In genomic region chr8:85084633-85085032, GRCm38 (mm10) we compare ENCODE assay signal across 14 mouse cellular contexts. TPM values are rescaled to one million over a fixed set of nuclear protein-coding genes. Genes with fewer than 3 reads are reported as not detected.
A peak's percentile ranks its signal among the peaks of the same experiment; 100 is the strongest.
DNase-seq lines count a peak whose midpoint lies in the region; ATAC-seq and TF ChIP-seq lines count a peak whose summit lies in the region.
"Had no signal": no experiment of that assay in that cellular context is flagged by ENCODE, and none has a peak within 500 bp of the region (broad histone marks: within the 10 kb centered on the region; RNA-seq: fewer than 3 reads in every experiment).

No protein-coding gene starts in this region.

- peaks cover 30% of the 10 kb centered on the region for H3K4me1 ChIP-seq in heart, embryonic 13.5 days
- peaks cover 25% of the 10 kb centered on the region; the same call in 1 of the 2 replicates for H3K4me1 ChIP-seq in spleen, adult 2 months (ENCODE audit: control insufficient read depth, insufficient read depth, insufficient read length)
- H3K4me1 ChIP-seq in liver, embryonic 15.5 days (replicated peaks) = peaks cover 53% of the 10 kb centered on the region
- H3K4me1 ChIP-seq in small intestine, adult 2 months (ENCODE audit: control insufficient read depth, insufficient read depth, insufficient read length, low read length) = peaks cover 12% of the 10 kb centered on the region

- no peak overlapping the region for H3K4me3 ChIP-seq in heart, embryonic 13.5 days
- H3K4me3 ChIP-seq in spleen, adult 2 months (ENCODE audit: extremely low read depth, insufficient read depth, insufficient read length) = peak overlapping the region; percentile 75
- peak overlapping the region; percentile 73 for H3K4me3 ChIP-seq in liver, embryonic 15.5 days (replicated peaks)
- H3K4me3 ChIP-seq in small intestine, adult 2 months (ENCODE audit: low read depth, low read length) = no peak overlapping the region
- H3K4me3 ChIP-seq: hindbrain, embryonic 15.5 days had no signal

- H3K27me3 ChIP-seq in heart, embryonic 13.5 days (replicated peaks) = no peaks in the 10 kb centered on the region
- H3K27me3 ChIP-seq in spleen, adult 2 months (ENCODE audit: control insufficient read depth, insufficient read depth, low read length) = no peaks in the 10 kb centered on the region
- H3K27me3 ChIP-seq in liver, embryonic 15.5 days = no peaks in the 10 kb centered on the region
- no peaks in the 10 kb centered on the region for H3K27me3 ChIP-seq in small intestine, adult 2 months (ENCODE audit: control insufficient read depth, insufficient read depth, low read length)
- H3K27me3 ChIP-seq: hindbrain, embryonic 15.5 days; lung, embryonic 15.5 days had no signal

- H3K36me3 ChIP-seq in heart, embryonic 13.5 days = peaks cover 40% of the 10 kb centered on the region
- H3K36me3 ChIP-seq in spleen, adult 2 months (ENCODE audit: control insufficient read depth, insufficient read depth, low read length) = peaks cover 23% of the 10 kb centered on the region
- peaks cover 41% of the 10 kb centered on the region for H3K36me3 ChIP-seq in liver, embryonic 15.5 days (replicated peaks)
- H3K36me3 ChIP-seq in small intestine, adult 2 months (ENCODE audit: control insufficient read depth, insufficient read depth, low read length) = peaks cover 28% of the 10 kb centered on the region

- no peak for TF ChIP-seq POLR2A in spleen, adult 2 months (IDR thresholded peaks at IDR 0.05; ENCODE audit: low read depth, low read length)
- TF ChIP-seq POLR2A in small intestine, adult 2 months (IDR thresholded peaks at IDR 0.05; ENCODE audit: low read depth, low read length) = no peak

- no peaks in the 10 kb centered on the region for H3K9me3 ChIP-seq in heart, embryonic 13.5 days
- H3K9me3 ChIP-seq in liver, embryonic 15.5 days (replicated peaks) = no peaks in the 10 kb centered on the region
- H3K9me3 ChIP-seq: hindbrain, embryonic 15.5 days; lung, embryonic 15.5 days had no signal

- H3K9ac ChIP-seq in heart, embryonic 13.5 days = no peak overlapping the region
- no peak overlapping the region for H3K9ac ChIP-seq in liver, embryonic 15.5 days
- H3K9ac ChIP-seq: hindbrain, embryonic 15.5 days; lung, embryonic 15.5 days had no signal

- DNase-seq in heart, postnatal 14 days = no peak
- DNase-seq in spleen, adult 2 months (ENCODE audit: low read depth in 1 of 2, low spot score in 2 of 2) = peak in 1 of 2 experiments; percentile 42
- no peak for DNase-seq in spleen, postnatal 14 days (ENCODE audit: low spot score in 2 of 2)
- no peak for DNase-seq in frontal cortex, postnatal 25 days (ENCODE audit: low spot score in 2 of 2)
- DNase-seq in right cerebral cortex, postnatal 10 days (ENCODE audit: low spot score in 2 of 2) = no peak
- DNase-seq: cerebellum, postnatal 25 days; right cerebral cortex, adult 18-20 months; thymus, adult 2 months had no signal

- H3K4me2 ChIP-seq in heart, embryonic 13.5 days = peak overlapping the region; percentile 93; the same call in 1 of the 2 replicates
- peak overlapping the region; percentile 97 for H3K4me2 ChIP-seq in liver, embryonic 15.5 days

- WGBS in heart, embryonic 13.5 days = 87% methylated on average over 8 of the region's 8 CpGs
- 24% methylated on average over 8 of the region's 8 CpGs for WGBS in spleen, adult 2 months
- 35% methylated on average over 8 of the region's 8 CpGs for WGBS in liver, embryonic 15.5 days (ENCODE audit: insufficient replicate concordance)
- WGBS in small intestine, adult 2 months = 71% methylated on average over 8 of the region's 8 CpGs

- no peak overlapping the region for H3K27ac ChIP-seq in heart, embryonic 13.5 days (replicated peaks)
- peak overlapping the region; percentile 57 for H3K27ac ChIP-seq in spleen, adult 2 months (ENCODE audit: insufficient read depth, low read length)
- no peak overlapping the region; the same call in 1 of the 2 replicates for H3K27ac ChIP-seq in liver, embryonic 15.5 days (replicated peaks)
- 0 out of 2 replicates have a peak overlapping the region, but pooled peaks have one; percentile 3 for H3K27ac ChIP-seq in small intestine, adult 2 months (ENCODE audit: insufficient read depth, low read depth, low read length)
- H3K27ac ChIP-seq: hindbrain, embryonic 15.5 days; lung, embryonic 15.5 days had no signal

- intact Hi-C loops in heart, postnatal 14 days (cut with DNase I) = loop anchor here (5.0 kb wide), 1 partner anchor 318 kb away; no protein-coding TSS in a partner anchor

- TF ChIP-seq CTCF in spleen, adult 2 months (IDR thresholded peaks at IDR 0.05; ENCODE audit: extremely low read depth, insufficient read depth, insufficient read length, insufficient replicate concordance) = no peak
- TF ChIP-seq CTCF in small intestine, adult 2 months (IDR thresholded peaks at IDR 0.05; ENCODE audit: extremely low read depth, insufficient read length, insufficient replicate concordance, low read depth, low read length) = no peak

- no peak for ATAC-seq in heart, embryonic 13.5 days (ENCODE audit: extremely low read depth, insufficient number of reproducible peaks, low FRiP score, low TSS enrichment)
- no peak for ATAC-seq in liver, embryonic 15.5 days (ENCODE audit: insufficient read depth)

RNA-seq across cellular contexts. Expression of gene Man2b1, which starts 1.6 kb away (rescaled TPM):
- 30.5 and 31.1 TPM in 2 replicates for polyA plus RNA-seq in heart, embryonic 13.5 days (2015; fragmentation: Nextera tagmentation; extraction: Ambion mirVana)
- 10 to 100 TPM; 30.4 to 37.8 TPM for total RNA-seq in heart, postnatal 14 days (2021)
- 163 and 165 TPM in 2 replicates for polyA plus RNA-seq in spleen, adult 2 months (2012; rRNA removed)
- polyA plus RNA-seq in liver, embryonic 15.5 days (2015; fragmentation: Nextera tagmentation; extraction: Ambion mirVana) = 29.9 and 33.2 TPM in 2 replicates
- 28.8 and 38.1 TPM in 2 replicates for polyA plus RNA-seq in small intestine, adult 2 months (2012; rRNA removed)

RNA-seq across cellular contexts. Expression of gene Wdr83, which starts 3.5 kb away (rescaled TPM):
- 37.7 and 38.7 TPM in 2 replicates for polyA plus RNA-seq in heart, embryonic 13.5 days (2015; fragmentation: Nextera tagmentation; extraction: Ambion mirVana)
- total RNA-seq in heart, postnatal 14 days (2021) = 10 to 100 TPM; 27.2 to 27.6 TPM
- polyA plus RNA-seq in spleen, adult 2 months (2012; rRNA removed) = 20.6 and 26.3 TPM in 2 replicates
- 21.6 and 26.5 TPM in 2 replicates for polyA plus RNA-seq in liver, embryonic 15.5 days (2015; fragmentation: Nextera tagmentation; extraction: Ambion mirVana)
- 13.4 and 26.8 TPM in 2 replicates for polyA plus RNA-seq in small intestine, adult 2 months (2012; rRNA removed)

RNA-seq across cellular contexts. Expression of gene Wdr83os, which starts 4.1 kb away (rescaled TPM):
- 118 and 120 TPM in 2 replicates for polyA plus RNA-seq in heart, embryonic 13.5 days (2015; fragmentation: Nextera tagmentation; extraction: Ambion mirVana)
- 10 to 100 TPM; 37.0 to 40.2 TPM for total RNA-seq in heart, postnatal 14 days (2021)
- 68.5 and 73.6 TPM in 2 replicates for polyA plus RNA-seq in spleen, adult 2 months (2012; rRNA removed)
- polyA plus RNA-seq in liver, embryonic 15.5 days (2015; fragmentation: Nextera tagmentation; extraction: Ambion mirVana) = 55.6 and 58.5 TPM in 2 replicates
- polyA plus RNA-seq in small intestine, adult 2 months (2012; rRNA removed) = 66.0 and 79.1 TPM in 2 replicates

RNA-seq across cellular contexts. Expression of gene Dhps, which starts 13.1 kb away (rescaled TPM):
- 51.9 and 60.4 TPM in 2 replicates for polyA plus RNA-seq in heart, embryonic 13.5 days (2015; fragmentation: Nextera tagmentation; extraction: Ambion mirVana)
- 10 to 100 TPM; 23.5 to 27.8 TPM for total RNA-seq in heart, postnatal 14 days (2021)
- 40.6 and 84.9 TPM in 2 replicates for polyA plus RNA-seq in spleen, adult 2 months (2012; rRNA removed)
- polyA plus RNA-seq in liver, embryonic 15.5 days (2015; fragmentation: Nextera tagmentation; extraction: Ambion mirVana) = 28.4 and 28.7 TPM in 2 replicates
- 34.8 and 47.2 TPM in 2 replicates for polyA plus RNA-seq in small intestine, adult 2 months (2012; rRNA removed)

RNA-seq across cellular contexts. Expression of gene Gm5741, which starts 16.9 kb away (rescaled TPM):
- polyA plus RNA-seq in heart, embryonic 13.5 days (2015; fragmentation: Nextera tagmentation; extraction: Ambion mirVana) = 0.57 TPM in 1 of 2 replicates, not detected in the other
- not detected for total RNA-seq in heart, postnatal 14 days (2021)
- 0.48 and 1.4 TPM in 2 replicates for polyA plus RNA-seq in spleen, adult 2 months (2012; rRNA removed)
- polyA plus RNA-seq in liver, embryonic 15.5 days (2015; fragmentation: Nextera tagmentation; extraction: Ambion mirVana) = 0.45 TPM in 1 of 2 replicates, not detected in the other
- polyA plus RNA-seq in small intestine, adult 2 months (2012; rRNA removed) = 1.4 TPM in 1 of 2 replicates, not detected in the other
- total RNA-seq: left cerebral cortex, postnatal 10 days had no signal
- polyA plus RNA-seq: lung, embryonic 15.5 days had no signal

Comparison
In these comparisons a context has a peak if more than half of its experiments do, and no peak if none do; other contexts are left out.
1. H3K27ac ChIP-seq: peak in spleen, adult 2 months (single experiment) and small intestine, adult 2 months (single experiment); none in heart, embryonic 13.5 days (single experiment) and liver, embryonic 15.5 days (single experiment).
2. H3K4me3 ChIP-seq: peak in spleen, adult 2 months (single experiment) and liver, embryonic 15.5 days (single experiment); none in heart, embryonic 13.5 days (single experiment) and small intestine, adult 2 months (single experiment).